Mouse (Mus musculus) gastrocnemius, postnatal 10 days (tissue): ENCODE results near the gene Atp13a2. TPM values are rescaled to one million over a fixed set of nuclear protein-coding genes. Genes with fewer than 3 reads are reported as not detected.

Experiments used
- DNase-seq: peaks from one replicate; pipeline ENCODE4 v3.0.0; 2021; ENCODE audit warnings: mixed read lengths
- total RNA-seq, 2 experiments: library from RNA; stranded (reverse); gene quantifications; 2 replicates each; pipeline ENCODE4 v1.2.3; 2021

The Atp13a2 gene
- total RNA-seq, 2 experiments from 2014 or later: 19.1 to 25.9 TPM

GRCm38 (mm10) chr4:140961467-140962206 is 25.0 kb upstream of the Atp13a2 start:
- DNase-seq: no peak

- DNase-seq: no peak
Observed at GRCm38 (mm10) chr4:140962207-140962909, 24.3 kb upstream of the Atp13a2 start.

DNA sequence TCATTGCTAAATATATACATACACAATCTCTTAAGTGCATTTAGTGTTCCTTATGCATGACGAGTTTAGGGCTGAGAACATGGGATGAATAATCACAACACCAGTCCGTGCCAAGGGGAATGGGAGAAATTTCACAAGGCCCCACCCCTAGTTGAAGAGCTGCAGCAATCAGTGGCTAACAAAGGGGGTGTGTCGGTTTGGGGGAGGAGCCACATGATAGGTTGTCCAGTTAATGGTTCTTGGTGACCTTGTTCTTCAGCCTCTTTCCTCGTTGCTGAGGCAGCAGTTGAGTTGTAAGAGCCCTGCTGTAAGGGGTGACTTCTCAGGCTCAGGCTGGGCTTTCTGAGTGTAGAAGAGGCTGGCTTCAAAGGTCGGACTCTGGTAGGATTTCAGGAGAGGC is 23.7 kb upstream of the Atp13a2 start:
- no peak for DNase-seq

DNA sequence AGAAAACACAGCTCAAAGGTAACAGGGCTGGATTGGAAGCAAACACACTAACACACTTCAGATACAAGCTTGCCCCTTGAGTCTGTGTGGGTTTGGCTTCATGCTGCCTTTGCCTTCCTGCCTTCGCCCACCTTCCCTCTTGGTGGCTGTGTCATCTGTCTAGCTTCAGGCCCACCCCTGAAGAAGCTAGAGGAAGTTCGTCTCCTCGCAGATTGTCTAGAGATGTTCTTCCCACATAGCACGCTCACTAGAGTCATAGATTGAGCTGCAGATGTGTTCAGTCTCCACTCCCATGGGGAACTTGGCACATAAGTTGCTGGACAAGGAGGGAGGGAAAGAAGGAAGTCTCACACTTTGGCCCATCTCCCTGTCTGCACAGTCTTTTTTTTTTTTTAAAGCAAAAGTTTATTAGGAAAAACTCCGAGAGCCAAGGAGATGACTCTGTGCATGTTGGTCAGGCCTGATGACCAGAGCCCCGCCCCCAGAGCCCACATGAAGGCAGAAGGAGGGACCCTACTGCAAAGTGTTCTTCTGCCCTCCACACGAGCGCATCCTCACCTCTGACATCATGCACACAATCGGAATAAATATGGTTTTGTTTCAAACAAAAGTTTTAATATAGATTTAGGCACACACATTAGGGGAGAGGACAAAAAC is 22.6 kb upstream of the Atp13a2 start:
- DNase-seq: no peak

DNA sequence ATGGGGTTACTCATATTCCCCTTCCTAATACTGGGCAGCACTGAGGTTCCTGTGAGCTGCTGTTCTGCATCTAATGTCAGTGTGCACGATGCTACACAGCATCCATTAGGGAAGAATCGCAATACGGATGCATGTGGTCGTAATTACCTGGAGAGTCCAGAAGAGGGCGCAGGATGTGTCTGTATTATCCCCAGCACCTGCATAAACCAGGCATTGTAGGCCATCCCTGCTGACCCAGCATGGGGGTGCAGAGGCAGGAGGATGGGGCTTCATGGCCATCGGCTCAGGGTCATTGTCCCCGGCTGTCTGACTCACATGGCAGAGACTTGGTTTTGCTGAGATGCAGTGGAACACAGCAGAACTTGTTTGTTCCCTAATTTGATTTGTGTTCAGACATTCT is 22.1 kb upstream of the Atp13a2 start:
- peak; percentile 62 for DNase-seq

DNA sequence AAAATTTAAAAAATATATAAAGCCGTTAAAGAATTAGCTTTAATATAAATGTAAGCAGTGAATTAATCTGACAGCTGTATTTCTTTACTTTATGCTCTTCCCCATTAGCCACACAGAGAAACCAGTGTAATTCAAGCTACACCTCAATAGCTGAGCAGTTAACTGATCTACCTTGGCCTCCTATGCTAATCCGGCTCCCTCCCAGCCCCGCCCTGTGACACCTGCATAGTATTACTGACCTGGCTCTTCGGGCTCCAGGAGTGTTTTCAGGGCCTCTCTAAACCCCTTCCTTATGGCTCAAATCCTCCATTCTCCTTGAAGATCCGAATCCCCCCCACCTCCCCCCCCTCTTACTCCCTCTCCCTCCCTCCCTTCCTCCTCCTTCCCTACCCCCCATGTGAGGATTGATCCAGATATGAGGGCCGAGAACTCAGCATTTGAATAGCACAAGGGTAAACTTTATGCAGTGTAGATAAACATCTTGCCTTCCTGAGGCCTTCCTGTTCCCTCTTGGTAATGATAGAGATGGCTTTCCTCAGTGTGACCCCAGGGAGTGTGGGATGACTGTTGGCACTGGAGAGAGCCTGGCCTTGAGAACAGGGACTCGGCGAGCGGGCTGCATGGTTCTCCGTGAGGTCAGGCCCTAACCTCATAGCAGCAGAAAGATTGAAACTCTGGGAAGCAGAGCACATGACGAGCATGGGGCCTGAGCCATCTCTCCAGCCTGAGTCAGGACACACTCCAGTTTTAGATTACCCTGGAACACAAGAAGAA is 19.1 kb upstream of the Atp13a2 start:
- no peak for DNase-seq

GRCm38 (mm10) chr4:140971691-140972090 is 15.0 kb upstream of the Atp13a2 start:
- DNase-seq: no peak

GRCm38 (mm10) chr4:140974408-140974807 is 12.3 kb upstream of the Atp13a2 start:
- no peak for DNase-seq

DNA sequence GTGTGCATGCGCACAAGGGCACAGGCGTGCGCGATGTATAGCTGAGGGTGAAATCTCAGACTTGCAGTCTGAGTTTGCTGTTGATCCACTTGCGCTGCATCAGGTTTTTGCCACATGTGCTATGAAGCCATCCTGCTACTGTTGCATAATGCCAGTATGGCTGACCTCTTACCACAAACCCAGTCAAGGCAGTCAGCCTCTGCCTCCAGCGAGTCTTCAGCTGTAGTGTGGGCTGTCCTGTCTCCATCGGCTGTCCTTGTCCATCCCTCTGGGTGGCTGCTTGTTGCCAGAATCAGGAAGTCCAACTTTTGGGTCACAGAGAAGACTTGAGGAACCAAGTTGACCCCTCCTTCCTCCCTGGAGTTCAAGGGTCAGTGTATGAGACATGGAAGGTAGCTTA is 11.3 kb upstream of the Atp13a2 start:
- DNase-seq: no peak

GRCm38 (mm10) chr4:140977278-140977677 is 9.4 kb upstream of the Atp13a2 start:
- DNase-seq: no peak

DNA sequence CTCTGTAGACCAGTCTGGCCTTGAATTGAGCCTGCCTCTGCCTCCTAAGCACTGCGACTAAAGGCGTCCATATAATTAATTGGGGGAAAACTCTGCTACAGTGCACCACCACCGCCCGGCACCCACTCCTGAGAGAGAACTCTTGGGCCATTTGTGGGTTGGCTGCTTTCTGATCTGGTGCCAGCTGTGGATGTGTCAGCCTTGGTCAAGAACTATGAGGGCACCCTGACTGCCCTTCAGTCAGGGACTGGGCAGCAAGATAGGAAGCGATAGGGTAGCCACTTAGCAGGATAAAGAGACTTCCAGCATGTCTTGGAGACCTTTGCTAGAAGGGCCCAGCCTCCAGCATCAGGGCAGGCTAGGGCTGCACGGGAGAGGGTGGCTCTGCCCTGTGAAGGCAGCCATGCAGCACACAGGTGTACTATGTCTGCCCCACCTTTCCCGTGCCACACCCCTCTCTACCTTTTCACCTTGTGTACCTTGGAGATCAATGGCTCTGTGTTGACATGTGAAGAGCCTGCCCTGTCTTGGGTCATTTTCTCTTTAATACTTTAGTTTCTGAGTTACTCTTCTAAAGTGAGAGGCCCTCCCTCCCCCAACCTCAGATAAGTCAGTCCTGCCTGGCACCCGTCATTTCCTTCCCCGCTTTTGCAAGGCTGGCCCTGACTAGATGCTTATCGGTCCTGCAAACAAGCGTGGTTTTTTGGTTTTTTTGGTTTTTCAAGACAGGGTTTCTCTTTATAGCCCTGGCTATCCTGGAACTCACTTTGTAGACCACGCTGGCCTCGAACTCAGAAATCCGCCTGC is 8.6 kb upstream of the Atp13a2 start:
- DNase-seq: no peak

- no peak for DNase-seq
Observed at GRCm38 (mm10) chr4:140981605-140982004, 5.1 kb upstream of the Atp13a2 start.

DNA sequence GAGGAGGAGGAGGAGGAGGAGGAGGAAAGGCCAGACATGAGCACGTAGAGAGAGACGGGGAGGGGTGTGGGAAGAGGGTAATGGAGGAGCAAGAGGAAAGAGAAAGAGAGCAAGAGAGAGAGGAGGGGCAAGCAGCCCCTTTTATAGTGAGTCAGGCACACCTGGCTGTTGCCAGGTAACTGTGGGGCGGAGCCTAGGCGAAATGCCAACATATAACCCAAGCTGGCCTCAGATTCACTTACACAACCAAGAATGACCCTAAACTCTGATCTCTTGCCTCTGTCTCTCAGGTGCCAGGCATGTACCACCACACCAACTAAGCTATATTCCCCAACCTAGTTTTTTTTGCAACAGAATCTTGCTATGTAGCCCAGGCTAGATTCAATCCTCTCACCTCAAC is 3.9 kb upstream of the Atp13a2 start:
- no peak for DNase-seq

- no peak for DNase-seq
Observed at GRCm38 (mm10) chr4:140983442-140983841, 3.2 kb upstream of the Atp13a2 start.

DNA sequence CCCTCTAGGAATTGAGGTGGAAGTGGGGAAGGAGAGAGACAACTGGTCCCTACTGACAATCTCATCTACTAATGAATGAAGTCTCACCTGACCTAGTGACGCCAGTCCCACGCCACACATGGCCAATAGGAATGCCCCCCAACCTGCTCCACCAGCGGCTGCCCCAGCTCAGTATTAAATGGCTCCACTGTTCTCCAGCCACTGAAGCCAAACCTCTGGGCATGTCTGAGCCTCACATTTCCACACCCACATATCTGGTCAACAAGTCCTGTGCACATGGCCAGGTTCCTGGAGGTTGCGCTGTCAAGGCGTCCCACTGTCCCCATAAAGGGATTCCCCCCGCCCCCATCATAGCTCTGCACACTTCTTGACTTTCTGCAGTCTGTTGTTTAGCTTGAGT is 2.1 kb upstream of the Atp13a2 start:
- no peak for DNase-seq

- no peak for DNase-seq
Observed at GRCm38 (mm10) chr4:140986024-140986710, 506 bp upstream of the Atp13a2 start.

GRCm38 (mm10) chr4:140987476-140987875 is 803 bp downstream of the Atp13a2 start:
- DNase-seq: no peak

DNA sequence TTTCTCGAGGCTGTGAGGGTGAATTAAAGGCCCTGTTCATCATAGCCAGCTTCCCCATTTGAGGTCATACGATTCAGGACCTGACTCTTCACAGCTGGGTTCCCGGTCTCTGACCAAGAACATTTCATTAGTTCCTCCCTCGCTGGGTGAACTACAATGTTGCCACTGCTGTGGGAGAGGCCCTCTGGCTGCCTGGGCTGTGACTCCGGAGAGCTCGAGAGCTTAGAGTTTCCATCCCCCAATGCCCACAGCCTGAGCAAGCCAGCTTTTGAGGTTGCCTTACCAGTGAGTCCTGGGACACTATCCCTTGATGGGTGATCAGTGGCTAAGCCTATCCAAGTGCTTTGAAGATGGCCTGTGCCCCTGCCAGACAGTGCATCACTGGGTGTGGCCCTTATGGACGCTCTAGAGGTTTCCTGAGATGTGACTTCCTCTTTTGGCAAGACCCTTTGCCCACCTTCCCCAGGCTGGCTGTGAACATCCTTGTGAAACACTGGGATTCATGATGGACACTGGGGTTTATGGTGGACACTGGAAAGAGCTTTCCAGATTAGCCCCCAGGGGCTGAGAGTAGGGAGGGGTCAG is 2.1 kb downstream of the Atp13a2 start:
- DNase-seq: no peak

GRCm38 (mm10) chr4:140989447-140989846 is 2.8 kb downstream of the Atp13a2 start:
- no peak for DNase-seq

- DNase-seq: no peak
Observed at GRCm38 (mm10) chr4:140992215-140992614, 5.5 kb downstream of the Atp13a2 start.

- no peak for DNase-seq
Observed at GRCm38 (mm10) chr4:140993846-140994245, 7.2 kb downstream of the Atp13a2 start.
